Mouse (Mus musculus): ENCODE results near the gene Vegfb.

Gene Vegfb

GRCm38 (mm10) chr19:6970460-6971085, 16.9 kb downstream of the Vegfb start:
- DNase-seq, result peak; percentile 48

GRCm38 (mm10) chr19:6969665-6970381, 17.6 kb downstream of the Vegfb start:
- peak; percentile 78 for DNase-seq

- no peak for DNase-seq
These were observed 18.2 kb downstream of the Vegfb start for GRCm38 (mm10) chr19:6969291-6969664.

- DNase-seq, result no peak
These were observed 18.8 kb downstream of the Vegfb start for GRCm38 (mm10) chr19:6968491-6969271.

- no peak for DNase-seq
These were observed 31.0 kb downstream of the Vegfb start for GRCm38 (mm10) chr19:6956461-6956860.

GRCm38 (mm10) chr19:6955424-6955823, 32.0 kb downstream of the Vegfb start:
- no peak for DNase-seq

GRCm38 (mm10) chr19:6954046-6954445, 33.4 kb downstream of the Vegfb start:
- DNase-seq, result peak; percentile 42

GRCm38 (mm10) chr19:6952712-6953037, 34.8 kb downstream of the Vegfb start:
- no peak for DNase-seq

GRCm38 (mm10) chr19:6951994-6952711, 35.3 kb downstream of the Vegfb start:
- DNase-seq, result peak; percentile 80

- DNase-seq, result peak; percentile 97
These were observed 36.0 kb downstream of the Vegfb start for GRCm38 (mm10) chr19:6951381-6951968.

- DNase-seq, result peak; percentile 83
These were observed 36.8 kb downstream of the Vegfb start for GRCm38 (mm10) chr19:6950613-6951153.

- no peak for DNase-seq
These were observed 37.5 kb downstream of the Vegfb start for GRCm38 (mm10) chr19:6949951-6950350.

GRCm38 (mm10) chr19:6949532-6949931, 37.9 kb downstream of the Vegfb start:
- no peak for DNase-seq

- DNase-seq, result no peak
These were observed 39.3 kb downstream of the Vegfb start for GRCm38 (mm10) chr19:6948186-6948585.

GRCm38 (mm10) chr19:6947742-6948141, 39.7 kb downstream of the Vegfb start:
- DNase-seq, result no peak

- no peak for DNase-seq
These were observed 43.7 kb downstream of the Vegfb start for GRCm38 (mm10) chr19:6943709-6944108.

GRCm38 (mm10) chr19:6942764-6943163, 44.7 kb downstream of the Vegfb start:
- no peak for DNase-seq

GRCm38 (mm10) chr19:6942249-6942691, 45.2 kb downstream of the Vegfb start, which contains the start of gene Gpr137:
Gene Gpr137 (minus strand): TSS chr19:6942480.
- peak; percentile 95 for DNase-seq

GRCm38 (mm10) chr19:6941372-6942248, 45.8 kb downstream of the Vegfb start, which contains the start of gene Bad:
Gene Bad (plus strand): TSS chr19:6941861.
- DNase-seq, result peak; percentile 95

- no peak for DNase-seq
These were observed 46.8 kb downstream of the Vegfb start for GRCm38 (mm10) chr19:6940396-6941351.

All from retina, postnatal 1 day (tissue).